Mouse (Mus musculus): ENCODE measurements around the gene Wtip.
"Not testable (repeated sequence)": the region's sequence is repeated elsewhere in the genome, so short reads cannot be mapped to it uniquely, and the experiment has no call there.

The Wtip gene

GRCm38 (mm10) chr7:34133117-34133762, at the start of gene Wtip:
Gene Wtip, minus strand, starts transcription at chr7:34133268.
- in situ Hi-C loops (cut with MboI, MseI): loop anchor here (25.0 kb wide), 1 partner anchor 529 kb away; the partner anchor contains the start of gene Kctd15

GRCm38 (mm10) chr7:34176241-34176640, 43.2 kb upstream of the Wtip start:
- in situ Hi-C loops (cut with MboI, MseI): not testable (repeated sequence)

- in situ Hi-C loops (cut with MboI, MseI): no loop called here
These were observed 39.2 kb upstream of the Wtip start for GRCm38 (mm10) chr7:34172251-34172650.

GRCm38 (mm10) chr7:34169454-34169853, 36.4 kb upstream of the Wtip start, which contains the start of gene Uba2:
Gene Uba2, minus strand, starts transcription at chr7:34169599.
- in situ Hi-C loops (cut with MboI, MseI): no loop called here

GRCm38 (mm10) chr7:34168470-34169251, 35.6 kb upstream of the Wtip start:
- in situ Hi-C loops (cut with MboI, MseI): no loop called here

GRCm38 (mm10) chr7:34167766-34168469, 34.9 kb upstream of the Wtip start:
- in situ Hi-C loops (cut with MboI, MseI): no loop called here

- in situ Hi-C loops (cut with MboI, MseI): no loop called here
These were observed 33.8 kb upstream of the Wtip start for GRCm38 (mm10) chr7:34166850-34167249.

GRCm38 (mm10) chr7:34165999-34166398, 32.9 kb upstream of the Wtip start:
- in situ Hi-C loops (cut with MboI, MseI): no loop called here

GRCm38 (mm10) chr7:34164671-34165070, 31.6 kb upstream of the Wtip start:
- in situ Hi-C loops (cut with MboI, MseI): no loop called here

GRCm38 (mm10) chr7:34159167-34159566, 26.1 kb upstream of the Wtip start:
- in situ Hi-C loops (cut with MboI, MseI): no loop called here

- in situ Hi-C loops (cut with MboI, MseI): no loop called here
These were observed 24.9 kb upstream of the Wtip start for GRCm38 (mm10) chr7:34157994-34158393.

- in situ Hi-C loops (cut with MboI, MseI): loop anchor here (5.0 to 25.0 kb wide), 3 partner anchors 65 to 515 kb away; partner anchors contain the start of gene Kctd15
These were observed 14.1 kb upstream of the Wtip start for GRCm38 (mm10) chr7:34147193-34147592.

- in situ Hi-C loops (cut with MboI, MseI): loop anchor here (25.0 kb wide), 1 partner anchor 521 kb away; the partner anchor contains the start of gene Kctd15
These were observed 8.1 kb upstream of the Wtip start for GRCm38 (mm10) chr7:34141123-34141522.

GRCm38 (mm10) chr7:34139493-34139892, 6.4 kb upstream of the Wtip start:
- in situ Hi-C loops (cut with MboI, MseI): loop anchor here (25.0 kb wide), 1 partner anchor 523 kb away; the partner anchor contains the start of gene Kctd15

- in situ Hi-C loops (cut with MboI, MseI): loop anchor here (25.0 kb wide), 1 partner anchor 528 kb away; the partner anchor contains the start of gene Kctd15
These were observed 1.3 kb upstream of the Wtip start for GRCm38 (mm10) chr7:34134336-34134735.

GRCm38 (mm10) chr7:34132355-34133079, 551 bp downstream of the Wtip start:
- in situ Hi-C loops (cut with MboI, MseI): loop anchor here (25.0 kb wide), 1 partner anchor 530 kb away; the partner anchor contains the start of gene Kctd15

GRCm38 (mm10) chr7:34131959-34132354, 1.1 kb downstream of the Wtip start:
- in situ Hi-C loops (cut with MboI, MseI): loop anchor here (25.0 kb wide), 1 partner anchor 530 kb away; the partner anchor contains the start of gene Kctd15

- in situ Hi-C loops (cut with MboI, MseI): loop anchor here (25.0 kb wide), 1 partner anchor 531 kb away; the partner anchor contains the start of gene Kctd15
These were observed 1.9 kb downstream of the Wtip start for GRCm38 (mm10) chr7:34131118-34131517.

- in situ Hi-C loops (cut with MboI, MseI): loop anchor here (25.0 kb wide), 1 partner anchor 536 kb away; the partner anchor contains the start of gene Kctd15
These were observed 6.8 kb downstream of the Wtip start for GRCm38 (mm10) chr7:34126291-34126690.

- in situ Hi-C loops (cut with MboI, MseI): loop anchor here (25.0 kb wide), 1 partner anchor 537 kb away; the partner anchor contains the start of gene Kctd15
These were observed 7.7 kb downstream of the Wtip start for GRCm38 (mm10) chr7:34125346-34125745.

All from T-helper 2 cell (primary cell).